Mouse (Mus musculus) hindbrain, embryonic 12.5 days (tissue): ENCODE measurements around the gene Ccdc8. TPM values are rescaled to one million over a fixed set of nuclear protein-coding genes. Genes with fewer than 3 reads are reported as not detected.
"Not testable (repeated sequence)": the region's sequence is repeated elsewhere in the genome, so short reads cannot be mapped to it uniquely, and the experiment has no call there.

Experiments
- ATAC-seq: fragments of 200-750 bp; cut with Nextera tagmentation; 2 replicates; pipeline ENCODE4 v1.8.0; 2017; ENCODE audit warnings: moderate TSS enrichment; ENCODE audit not compliant: low FRiP score
- H3K27ac ChIP-seq: fragments of 300-500 bp; sonication (generic); 2 replicates; pipeline ENCODE4 v1.5.1; 2016; ENCODE audit warnings: mild to moderate bottlenecking
- H3K27me3 ChIP-seq: fragments of 300-500 bp; sonication (generic); 2 replicates; pipeline ENCODE4 v1.6.1; 2016; ENCODE audit warnings: mild to moderate bottlenecking
- H3K36me3 ChIP-seq: fragments of 300-500 bp; sonication (generic); 2 replicates; pipeline ENCODE4 v1.6.1; 2016; ENCODE audit warnings: mild to moderate bottlenecking
- H3K4me1 ChIP-seq: fragments of 300-500 bp; sonication (generic); 2 replicates; pipeline ENCODE4 v1.6.1; 2016
- H3K4me2 ChIP-seq: fragments of 300-500 bp; sonication (generic); replicated peaks from 2 replicates; pipeline ENCODE4 v1.6.1; 2016; ENCODE audit warnings: mild to moderate bottlenecking
- H3K4me3 ChIP-seq: fragments of 300-500 bp; sonication (generic); 2 replicates; pipeline ENCODE4 v1.5.1; 2016; ENCODE audit warnings: mild to moderate bottlenecking
- H3K9ac ChIP-seq: fragments of 300-500 bp; sonication (generic); 2 replicates; pipeline ENCODE4 v1.6.1; 2016; ENCODE audit warnings: mild to moderate bottlenecking, moderate library complexity
- H3K9me3 ChIP-seq: fragments of 300-500 bp; sonication (generic); replicated peaks from 2 replicates; pipeline ENCODE4 v1.6.1; 2016; ENCODE audit warnings: mild to moderate bottlenecking
- WGBS: fragments of 180-500 bp; shearing (Covaris S2); methylation state at CpG from one replicate; pipeline ENCODE4 v1.1.7; 2016; 5-methylcytosine and 5-hydroxymethylcytosine counted together
- polyA plus RNA-seq: library from polyadenylated mRNA; unstranded; fragments of >200 nt; fragmentation: Nextera tagmentation; extraction: Ambion mirVana; gene quantifications from 2 replicates; pipeline ENCODE4 v1.2.1, GENCODE M21; 2016

The Ccdc8 gene
- polyA plus RNA-seq, 1 experiment from 2014 or later = 10.4 TPM

GRCm38 (mm10) chr7:16950861-16951635, 41.5 kb upstream of the Ccdc8 start:
- peak overlapping the region; percentile 17; the same call in 1 of the 2 replicates for H3K27ac ChIP-seq
- WGBS = 32% methylated on average over 18 of the region's 18 CpGs
- H3K36me3 ChIP-seq = no peaks in the 10 kb centered on the region
- peaks cover 35% of the 10 kb centered on the region for H3K27me3 ChIP-seq
- no peak overlapping the region for H3K4me3 ChIP-seq
- peak; percentile 55 for ATAC-seq
- no peak overlapping the region for H3K4me2 ChIP-seq
- H3K9ac ChIP-seq = 0 out of 2 replicates have a peak overlapping the region, but pooled peaks have one; percentile 8
- peaks cover 47% of the 10 kb centered on the region for H3K4me1 ChIP-seq
- H3K9me3 ChIP-seq = no peaks in the 10 kb centered on the region

DNA sequence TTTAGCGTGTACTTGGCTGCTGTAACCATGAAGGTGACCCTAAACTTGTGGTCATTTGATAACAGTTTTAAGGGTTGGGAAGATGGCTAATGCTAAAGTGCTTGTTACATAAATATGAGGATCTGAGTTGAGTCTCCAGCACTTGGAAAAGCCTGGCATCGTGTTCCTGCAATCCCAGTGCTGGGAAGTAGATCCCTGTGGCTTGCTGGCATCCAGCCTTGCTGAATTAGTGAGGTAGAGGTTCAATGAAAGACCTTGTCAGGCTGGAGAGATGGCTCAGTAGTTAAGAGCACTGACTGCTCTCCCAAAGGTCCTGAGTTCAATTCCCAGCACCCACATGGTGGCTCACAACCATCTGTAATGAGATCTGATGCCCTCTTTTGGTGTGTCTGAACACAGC, 38.7 kb upstream of the Ccdc8 start:
- not testable (repeated sequence) for H3K9me3 ChIP-seq, ATAC-seq, H3K9ac ChIP-seq, H3K36me3 ChIP-seq, H3K4me3 ChIP-seq, H3K4me2 ChIP-seq, H3K27ac ChIP-seq, H3K27me3 ChIP-seq
- H3K4me1 ChIP-seq = peaks cover 34% of the 10 kb centered on the region
- 60% methylated on average over 2 of the region's 2 CpGs for WGBS

DNA sequence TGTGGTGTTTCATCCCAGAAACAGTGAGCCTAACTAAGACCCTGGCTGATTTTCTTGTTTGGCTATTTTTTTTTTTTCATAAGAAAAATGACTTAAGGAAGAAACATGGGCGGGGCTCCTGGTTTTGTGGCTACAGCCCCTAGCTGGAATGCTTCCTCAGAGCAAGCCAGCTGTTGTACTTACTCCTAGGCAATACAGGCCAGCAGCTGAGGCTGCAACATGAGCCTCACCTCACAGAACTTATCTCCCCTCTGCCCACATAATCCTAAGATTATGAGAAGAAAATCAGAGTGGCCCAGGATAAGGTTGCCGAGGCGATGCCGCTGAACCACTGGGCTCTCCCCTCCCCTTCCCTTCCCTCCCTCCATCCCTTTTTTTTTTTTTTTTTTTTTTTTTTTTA, 36.8 kb upstream of the Ccdc8 start:
- Histone ChIP-seq H3K9ac (no peak overlapping the region), H3K4me1 (peaks cover 34% of the 10 kb centered on the region), H3K9me3 (no peaks in the 10 kb centered on the region), H3K4me3 (no peak overlapping the region), H3K4me2 (no peak overlapping the region), H3K27me3 (no peaks in the 10 kb centered on the region), H3K27ac (no peak overlapping the region), H3K36me3 (no peaks in the 10 kb centered on the region)
- no peak for ATAC-seq
- 93% methylated on average over 4 of the region's 4 CpGs for WGBS

- Histone ChIP-seq H3K36me3 (0 out of 2 replicates have a peak, but pooled peaks cover 4% of the 10 kb centered on the region), H3K4me1 (peaks cover 39% of the 10 kb centered on the region), H3K27ac (peak overlapping the region; percentile 79), H3K9ac (no peak overlapping the region), H3K4me3 (no peak overlapping the region), H3K4me2 (no peak overlapping the region), H3K27me3 (no peaks in the 10 kb centered on the region), H3K9me3 (no peaks in the 10 kb centered on the region)
- WGBS = 46% methylated on average over 15 of the region's 15 CpGs
- peak; percentile 38; the same call in 1 of the 2 replicates for ATAC-seq
These were observed 35.9 kb upstream of the Ccdc8 start for GRCm38 (mm10) chr7:16956410-16957265.

DNA sequence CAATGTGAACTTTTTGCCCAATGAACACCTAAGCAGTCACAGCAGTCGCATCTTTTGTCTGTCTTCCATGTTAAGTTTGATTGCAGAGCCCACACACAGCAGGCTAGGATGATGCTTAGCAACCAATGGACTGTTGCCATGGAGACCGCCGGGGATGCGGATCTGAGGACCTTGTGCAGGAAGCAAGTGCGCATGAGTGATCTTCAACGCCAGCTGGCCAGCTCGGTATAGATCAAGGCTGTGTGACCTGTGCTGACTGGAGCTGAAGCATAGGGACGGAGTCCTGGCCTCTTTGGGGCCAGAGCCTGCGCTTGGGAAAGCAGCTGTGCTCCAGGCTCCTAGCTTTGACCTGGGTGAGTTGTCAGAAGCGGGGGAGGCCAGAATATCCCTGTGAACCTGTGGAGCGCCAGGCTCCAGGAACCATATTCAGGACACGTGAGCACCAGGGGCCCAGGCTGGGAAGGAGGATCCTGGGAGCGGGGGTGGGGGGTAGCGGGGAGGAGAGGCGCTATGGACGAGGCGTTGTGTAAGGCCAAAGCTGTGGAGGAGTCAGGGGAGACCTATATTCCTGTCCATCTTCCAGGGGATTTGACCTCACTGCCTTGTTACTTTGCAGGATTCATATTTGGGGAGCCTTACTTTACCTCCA, 32.8 kb upstream of the Ccdc8 start, which contains the start of gene Pnmal1:
Gene Pnmal1, plus strand, starts transcription at position 141 of the 649 bp plus-strand sequence.
- Histone ChIP-seq H3K4me3 (peak within 1 kb of the TSS; percentile 24), H3K27ac (peak within 1 kb of the TSS; percentile 92), H3K9me3 (no peaks in the 10 kb centered on the region), H3K9ac (peak within 1 kb of the TSS; percentile 25; the same call in 1 of the 2 replicates), H3K36me3 (peaks cover 8% of the 10 kb centered on the region), H3K4me1 (peaks cover 46% of the 10 kb centered on the region), H3K27me3 (no peaks in the 10 kb centered on the region), H3K4me2 (peak within 1 kb of the TSS; percentile 53)
- WGBS = 16% methylated on average over 17 of the region's 17 CpGs
- peak; percentile 94 for ATAC-seq

DNA sequence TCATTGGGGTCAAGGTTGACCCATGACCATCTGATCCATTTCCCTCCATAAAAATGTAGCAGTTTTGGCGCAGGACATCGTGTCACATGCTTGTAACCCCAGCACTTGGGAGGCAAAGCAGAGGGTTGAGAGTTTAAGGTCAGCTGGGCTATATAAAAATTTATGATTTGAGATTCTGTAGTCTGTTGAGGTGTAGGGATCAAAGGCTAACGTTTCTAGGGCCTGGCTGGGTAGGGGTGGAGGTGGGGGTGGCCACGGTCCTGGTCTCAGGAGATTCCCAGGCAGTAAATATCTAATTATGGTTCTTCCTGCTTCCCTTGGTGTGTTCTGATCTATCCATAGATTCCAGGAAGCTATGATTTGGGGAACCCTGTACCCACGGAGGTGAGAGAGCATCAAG, 30.8 kb upstream of the Ccdc8 start:
- WGBS = 80% methylated on average over 5 of the region's 5 CpGs
- peak overlapping the region; percentile 22 for H3K4me2 ChIP-seq
- ATAC-seq = no peak
- no peaks in the 10 kb centered on the region for H3K27me3 ChIP-seq
- no peak overlapping the region for H3K9ac ChIP-seq
- no peak overlapping the region for H3K27ac ChIP-seq
- no peak overlapping the region for H3K4me3 ChIP-seq
- peaks cover 8% of the 10 kb centered on the region for H3K36me3 ChIP-seq
- no peaks in the 10 kb centered on the region for H3K9me3 ChIP-seq
- peaks cover 41% of the 10 kb centered on the region for H3K4me1 ChIP-seq

DNA sequence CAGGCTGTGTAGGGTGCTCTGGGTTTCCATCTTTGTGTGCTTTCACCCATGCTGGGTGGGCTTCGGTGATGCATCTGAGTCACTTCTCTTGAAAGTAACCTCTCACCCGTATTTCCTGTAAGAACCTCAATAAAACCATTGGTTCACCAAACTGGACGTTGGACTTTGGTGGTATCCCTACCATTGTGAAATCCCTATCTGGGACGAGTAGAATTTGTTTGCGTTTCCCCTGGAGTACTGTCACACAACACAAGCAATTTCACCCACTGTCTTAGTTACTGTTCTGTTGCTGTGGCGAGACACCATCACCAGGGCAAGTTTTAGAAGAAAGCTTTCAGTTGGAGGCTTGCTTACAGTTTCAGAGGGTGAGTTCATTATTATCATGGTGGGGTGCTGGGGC, 24.1 kb upstream of the Ccdc8 start:
- Histone ChIP-seq H3K27me3 (no peaks in the 10 kb centered on the region), H3K4me2 (no peak overlapping the region), H3K9me3 (0 out of 2 replicates have a peak, but pooled peaks cover 4% of the 10 kb centered on the region), H3K9ac (no peak overlapping the region), H3K36me3 (no peaks in the 10 kb centered on the region), H3K4me3 (no peak overlapping the region), H3K4me1 (no peaks in the 10 kb centered on the region), H3K27ac (no peak overlapping the region)
- no peak for ATAC-seq
- WGBS = 88% methylated on average over 6 of the region's 6 CpGs

DNA sequence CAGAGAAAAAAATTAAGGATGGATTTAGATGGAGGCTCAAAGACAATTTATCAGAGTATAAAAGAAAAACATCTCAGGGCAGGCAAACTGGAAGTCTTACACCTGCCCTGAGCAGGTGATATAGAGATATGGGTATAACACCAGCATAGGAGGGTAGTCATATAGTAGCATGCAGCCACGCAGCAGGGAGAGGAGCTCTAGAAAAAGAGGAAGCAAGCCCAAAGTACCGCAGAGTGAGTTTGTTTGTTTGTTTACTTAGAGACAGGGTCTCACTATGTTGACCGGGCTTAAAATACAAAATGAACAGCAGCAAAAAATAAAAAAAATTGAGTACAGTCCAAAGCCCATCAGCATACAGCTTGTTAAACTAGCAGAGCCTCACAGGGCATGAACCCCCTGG, 21.3 kb upstream of the Ccdc8 start:
- no peak overlapping the region for H3K4me2 ChIP-seq
- ATAC-seq = no peak
- WGBS = 81% methylated on average over 3 of the region's 3 CpGs
- H3K27ac ChIP-seq = no peak overlapping the region
- H3K4me3 ChIP-seq = no peak overlapping the region
- no peak overlapping the region for H3K9ac ChIP-seq
- no peaks in the 10 kb centered on the region for H3K4me1 ChIP-seq
- H3K27me3 ChIP-seq = no peaks in the 10 kb centered on the region
- H3K36me3 ChIP-seq = no peaks in the 10 kb centered on the region
- 0 out of 2 replicates have a peak, but pooled peaks cover 4% of the 10 kb centered on the region for H3K9me3 ChIP-seq

GRCm38 (mm10) chr7:16974018-16974417, 18.5 kb upstream of the Ccdc8 start:
- no peak overlapping the region for H3K4me3 ChIP-seq
- no peak for ATAC-seq
- no peaks in the 10 kb centered on the region for H3K27me3 ChIP-seq
- no peak overlapping the region for H3K27ac ChIP-seq
- H3K4me1 ChIP-seq = no peaks in the 10 kb centered on the region
- H3K9ac ChIP-seq = no peak overlapping the region
- 0 out of 2 replicates have a peak, but pooled peaks cover 4% of the 10 kb centered on the region for H3K9me3 ChIP-seq
- no peaks in the 10 kb centered on the region for H3K36me3 ChIP-seq
- WGBS = 54% methylated on average over 6 of the region's 6 CpGs
- H3K4me2 ChIP-seq = no peak overlapping the region

DNA sequence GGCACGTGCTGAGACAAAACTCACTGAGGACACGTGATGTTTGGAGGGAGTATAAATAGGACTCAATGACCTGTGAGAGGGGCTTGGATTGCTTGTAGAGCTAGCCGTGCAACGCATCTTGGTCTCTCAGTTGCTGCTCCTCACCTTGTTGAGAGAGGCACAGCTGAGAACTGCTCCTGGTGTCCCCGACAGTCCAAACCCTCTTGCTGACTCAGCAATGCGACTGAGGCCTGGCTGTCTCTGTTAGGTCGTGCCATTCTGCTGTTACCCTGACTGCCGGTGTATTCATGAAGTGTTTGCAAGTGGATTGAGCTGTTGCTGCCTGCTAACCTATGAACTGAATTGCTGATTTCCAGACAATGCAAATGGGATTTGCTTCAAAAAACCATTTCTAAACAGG, 16.2 kb upstream of the Ccdc8 start:
- Histone ChIP-seq H3K4me3 (no peak overlapping the region), H3K27me3 (no peaks in the 10 kb centered on the region), H3K36me3 (no peaks in the 10 kb centered on the region), H3K4me2 (no peak overlapping the region), H3K9me3 (no peaks in the 10 kb centered on the region), H3K4me1 (peaks cover 9% of the 10 kb centered on the region), H3K27ac (no peak overlapping the region), H3K9ac (no peak overlapping the region)
- ATAC-seq = no peak
- WGBS = 58% methylated on average over 8 of the region's 8 CpGs

DNA sequence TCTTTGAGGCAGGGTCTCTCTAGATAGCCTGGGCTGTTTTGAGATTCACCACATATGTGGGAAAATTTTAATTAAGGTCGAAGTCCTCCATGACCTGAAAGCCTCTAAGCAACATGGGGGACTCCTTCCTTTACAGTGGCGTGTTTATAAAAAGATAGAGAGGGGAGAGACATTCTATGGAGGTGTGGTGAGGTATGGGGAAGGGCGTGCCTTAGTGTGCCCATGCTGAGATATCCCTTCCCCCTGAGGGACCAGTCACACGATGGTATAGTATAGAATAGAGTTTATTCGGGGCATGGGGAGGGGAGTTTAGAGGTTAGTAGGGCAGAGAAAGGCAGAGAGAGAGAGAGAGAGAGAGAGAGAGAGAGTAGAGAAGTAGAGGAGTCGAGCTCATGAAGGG, 14.3 kb upstream of the Ccdc8 start:
- Histone ChIP-seq H3K4me1 (peaks cover 21% of the 10 kb centered on the region), H3K27ac (no peak overlapping the region), H3K4me3 (no peak overlapping the region), H3K36me3 (no peaks in the 10 kb centered on the region), H3K4me2 (no peak overlapping the region), H3K9me3 (no peaks in the 10 kb centered on the region), H3K27me3 (no peaks in the 10 kb centered on the region), H3K9ac (no peak overlapping the region)
- 68% methylated on average over 6 of the region's 6 CpGs for WGBS
- ATAC-seq = no peak

GRCm38 (mm10) chr7:16978593-16978992, 13.9 kb upstream of the Ccdc8 start:
- H3K27me3 ChIP-seq = no peaks in the 10 kb centered on the region
- no peak for ATAC-seq
- no peak overlapping the region for H3K27ac ChIP-seq
- WGBS = 85% methylated on average over 3 of the region's 3 CpGs
- H3K9ac ChIP-seq = no peak overlapping the region
- no peak overlapping the region for H3K4me2 ChIP-seq
- H3K9me3 ChIP-seq = no peaks in the 10 kb centered on the region
- peaks cover 25% of the 10 kb centered on the region for H3K4me1 ChIP-seq
- H3K36me3 ChIP-seq = no peaks in the 10 kb centered on the region
- no peak overlapping the region for H3K4me3 ChIP-seq
